Mouse (Mus musculus): ENCODE results near the gene Csdc2.
"Not testable (repeated sequence)": the region's sequence is repeated elsewhere in the genome, so short reads cannot be mapped to it uniquely, and the experiment has no call there.

The Csdc2 gene

GRCm38 (mm10) chr15:81954716-81955115 is 18.2 kb downstream of the Csdc2 start:
- no peak for DNase-seq (ENCODE audit: low spot score in 2 of 2)

- no peak for DNase-seq (ENCODE audit: low spot score in 2 of 2)
These were observed 18.9 kb downstream of the Csdc2 start for GRCm38 (mm10) chr15:81955414-81955813.

- DNase-seq (ENCODE audit: low spot score in 2 of 2) = peak; percentile 26 to 31
These were observed 19.9 kb downstream of the Csdc2 start for GRCm38 (mm10) chr15:81956457-81956856.

GRCm38 (mm10) chr15:81957598-81957997 is 21.0 kb downstream of the Csdc2 start:
- DNase-seq (ENCODE audit: low spot score in 2 of 2) = no peak

GRCm38 (mm10) chr15:81958906-81959305 is 22.3 kb downstream of the Csdc2 start:
- no peak for DNase-seq (ENCODE audit: low spot score in 2 of 2)

- peak; percentile 98 to 99 for DNase-seq (ENCODE audit: low spot score in 2 of 2)
These were observed 23.9 kb downstream of the Csdc2 start, which contains the start of gene Pmm1 for GRCm38 (mm10) chr15:81960171-81961077. TSS of gene Pmm1 (minus strand) at chr15:81960930.

GRCm38 (mm10) chr15:81961078-81961451 is 24.5 kb downstream of the Csdc2 start:
- no peak for DNase-seq (ENCODE audit: low spot score in 2 of 2)

- DNase-seq (ENCODE audit: low spot score in 2 of 2) = no peak
These were observed 27.7 kb downstream of the Csdc2 start for GRCm38 (mm10) chr15:81964262-81964661.

GRCm38 (mm10) chr15:81964980-81965545 is 28.5 kb downstream of the Csdc2 start:
- no peak for DNase-seq (ENCODE audit: low spot score in 2 of 2)

- DNase-seq (ENCODE audit: low spot score in 2 of 2) = no peak
These were observed 29.7 kb downstream of the Csdc2 start for GRCm38 (mm10) chr15:81966062-81966829.

- DNase-seq (ENCODE audit: low spot score in 2 of 2) = no peak
These were observed 31.3 kb downstream of the Csdc2 start for GRCm38 (mm10) chr15:81967821-81968220.

- DNase-seq (ENCODE audit: low spot score in 2 of 2) = no peak
These were observed 31.9 kb downstream of the Csdc2 start for GRCm38 (mm10) chr15:81968447-81968846.

GRCm38 (mm10) chr15:81969173-81969572 is 32.6 kb downstream of the Csdc2 start:
- DNase-seq (ENCODE audit: low spot score in 2 of 2) = no peak

GRCm38 (mm10) chr15:81969635-81970034 is 33.1 kb downstream of the Csdc2 start:
- not testable (repeated sequence) for DNase-seq (ENCODE audit: low spot score in 2 of 2)

GRCm38 (mm10) chr15:81970498-81970897 is 33.9 kb downstream of the Csdc2 start:
- DNase-seq (ENCODE audit: low spot score in 2 of 2) = not testable (repeated sequence)

- DNase-seq (ENCODE audit: low spot score in 2 of 2) = not testable (repeated sequence)
These were observed 38.6 kb downstream of the Csdc2 start for GRCm38 (mm10) chr15:81975156-81975555.

- DNase-seq (ENCODE audit: low spot score in 2 of 2) = no peak
These were observed 43.8 kb downstream of the Csdc2 start, which contains the start of gene 1700029P11Rik for GRCm38 (mm10) chr15:81980321-81980720. TSS of gene 1700029P11Rik (plus strand) at chr15:81980540.

- DNase-seq (ENCODE audit: low spot score in 2 of 2) = no peak
These were observed 45.6 kb downstream of the Csdc2 start for GRCm38 (mm10) chr15:81982173-81982572.

- no peak for DNase-seq (ENCODE audit: low spot score in 2 of 2)
These were observed 49.0 kb downstream of the Csdc2 start for GRCm38 (mm10) chr15:81985267-81986161.

- no peak for DNase-seq (ENCODE audit: low spot score in 2 of 2)
These were observed 51.1 kb downstream of the Csdc2 start, which contains the start of gene Xrcc6 for GRCm38 (mm10) chr15:81987646-81988045. TSS of gene Xrcc6 (plus strand) at chr15:81987835.
